Mouse (Mus musculus) thymus, postnatal 0 days (tissue): ENCODE measurements at regions not wholly inside any gene's neighbourhood (a gene's known extent, or its start where the extent isn't known, plus 50 kb on each side); places are given as distances from the start of the nearest gene placed in this dataset.
A peak's percentile ranks its signal among the peaks of the same experiment; 100 is the strongest.

Source experiments
- DNase-seq: peaks from one replicate; pipeline ENCODE4 v3.0.0-alpha.2; 2015; ENCODE audit warnings: low spot score

- no peak for DNase-seq
These were observed 245.3 kb upstream of the Nrp1 start for GRCm38 (mm10) chr8:128113116-128113515.

GRCm38 (mm10) chr8:128141290-128141966 lies 217.0 kb upstream of the Nrp1 start:
- no peak for DNase-seq

GRCm38 (mm10) chr8:128148351-128148942 lies 210.0 kb upstream of the Nrp1 start:
- DNase-seq = peak; percentile 30

- no peak for DNase-seq
These were observed 202.8 kb upstream of the Nrp1 start for GRCm38 (mm10) chr8:128155604-128156003.

GRCm38 (mm10) chr8:128156221-128156620 lies 202.2 kb upstream of the Nrp1 start:
- DNase-seq = no peak

- no peak for DNase-seq
These were observed 195.5 kb upstream of the Nrp1 start for GRCm38 (mm10) chr8:128162857-128163256.

- no peak for DNase-seq
These were observed 193.4 kb upstream of the Nrp1 start for GRCm38 (mm10) chr8:128164976-128165375.

GRCm38 (mm10) chr8:128165591-128165990 lies 192.8 kb upstream of the Nrp1 start:
- DNase-seq = peak; percentile 18

- no peak for DNase-seq
These were observed 192.3 kb upstream of the Nrp1 start for GRCm38 (mm10) chr8:128166097-128166496.

GRCm38 (mm10) chr8:128168819-128169218 lies 189.6 kb upstream of the Nrp1 start:
- DNase-seq = no peak

GRCm38 (mm10) chr8:128171116-128171515 lies 187.3 kb upstream of the Nrp1 start:
- no peak for DNase-seq

GRCm38 (mm10) chr8:128180214-128180613 lies 178.2 kb upstream of the Nrp1 start:
- DNase-seq = no peak

GRCm38 (mm10) chr8:128183081-128183480 lies 175.3 kb upstream of the Nrp1 start:
- DNase-seq = no peak

GRCm38 (mm10) chr8:128188321-128188720 lies 170.1 kb upstream of the Nrp1 start:
- no peak for DNase-seq

GRCm38 (mm10) chr8:128193293-128193887 lies 165.0 kb upstream of the Nrp1 start:
- DNase-seq = no peak

GRCm38 (mm10) chr8:128200815-128201214 lies 157.6 kb upstream of the Nrp1 start:
- DNase-seq = no peak

GRCm38 (mm10) chr8:128201635-128202034 lies 156.8 kb upstream of the Nrp1 start:
- DNase-seq = no peak

- peak; percentile 4 for DNase-seq
These were observed 156.1 kb upstream of the Nrp1 start for GRCm38 (mm10) chr8:128202158-128202886.

GRCm38 (mm10) chr8:128204803-128205202 lies 153.6 kb upstream of the Nrp1 start:
- no peak for DNase-seq

- DNase-seq = no peak
These were observed 151.3 kb upstream of the Nrp1 start for GRCm38 (mm10) chr8:128207138-128207537.

- DNase-seq = no peak
These were observed 147.6 kb upstream of the Nrp1 start for GRCm38 (mm10) chr8:128210761-128211160.

- no peak for DNase-seq
These were observed 146.2 kb upstream of the Nrp1 start for GRCm38 (mm10) chr8:128212223-128212622.
